Mouse (Mus musculus) thymus, adult 2 months (tissue): Measurements from ENCODE around the gene Mrps10.

Source experiments
- CTCF ChIP-seq: fragments of 200-500 bp; IDR thresholded peaks from 2 replicates; pipeline ENCODE4 v1.5.1; 2012; ENCODE audit warnings: mild to moderate bottlenecking, control low read depth, low read length, moderate library complexity, borderline replicate concordance; ENCODE audit not compliant: control insufficient read depth, poor library complexity, insufficient read depth; ENCODE audit errors: extremely low read depth
- POLR2A ChIP-seq: fragments of 200-500 bp; IDR thresholded peaks from 2 replicates; pipeline ENCODE4 v1.6.1; 2012; ENCODE audit warnings: mild to moderate bottlenecking, low read length, control low read depth, moderate library complexity; ENCODE audit not compliant: control insufficient read depth, poor library complexity, insufficient read depth; ENCODE audit errors: extremely low read depth

- TF ChIP-seq CTCF (no peak), POLR2A (no peak)
These were observed 14.6 kb downstream of the Mrps10 start for GRCm38 (mm10) chr17:47383266-47383665.
